Mouse (Mus musculus): ENCODE data around the gene Hip1r. TPM values are rescaled to one million over a fixed set of nuclear protein-coding genes. Genes with fewer than 3 reads are reported as not detected.

The Hip1r gene
- polyA plus RNA-seq, 1 experiment = 23.1 TPM

GRCm38 (mm10) chr5:124030386-124031067 is 57.1 kb downstream of the Hip1r start:
- TF ChIP-seq GATA1 (IDR thresholded peaks at IDR 0.05; ENCODE audit: low read length) = no peak

- TF ChIP-seq GATA1 (IDR thresholded peaks at IDR 0.05; ENCODE audit: low read length) = no peak
Measured at GRCm38 (mm10) chr5:124031068-124031955, 57.9 kb downstream of the Hip1r start.

- TF ChIP-seq GATA1 (IDR thresholded peaks at IDR 0.05; ENCODE audit: low read length) = no peak
Measured at GRCm38 (mm10) chr5:124032001-124032508, 58.6 kb downstream of the Hip1r start, which contains the start of gene Vps37b. TSS of gene Vps37b (minus strand) at chr5:124032270.

GRCm38 (mm10) chr5:124034471-124034870 is 61.0 kb downstream of the Hip1r start:
- no peak for TF ChIP-seq GATA1 (IDR thresholded peaks at IDR 0.05; ENCODE audit: low read length)

- no peak for TF ChIP-seq GATA1 (IDR thresholded peaks at IDR 0.05; ENCODE audit: low read length)
Measured at GRCm38 (mm10) chr5:124035406-124035805, 62.0 kb downstream of the Hip1r start.

- no peak for TF ChIP-seq GATA1 (IDR thresholded peaks at IDR 0.05; ENCODE audit: low read length)
Measured at GRCm38 (mm10) chr5:124035806-124036205, 62.4 kb downstream of the Hip1r start.

- no peak for TF ChIP-seq GATA1 (IDR thresholded peaks at IDR 0.05; ENCODE audit: low read length)
Measured at GRCm38 (mm10) chr5:124036341-124036740, 62.9 kb downstream of the Hip1r start.

GRCm38 (mm10) chr5:124036836-124037235 is 63.4 kb downstream of the Hip1r start:
- no peak for TF ChIP-seq GATA1 (IDR thresholded peaks at IDR 0.05; ENCODE audit: low read length)

- no peak for TF ChIP-seq GATA1 (IDR thresholded peaks at IDR 0.05; ENCODE audit: low read length)
Measured at GRCm38 (mm10) chr5:124039602-124040001, 66.2 kb downstream of the Hip1r start.

GRCm38 (mm10) chr5:124041097-124041496 is 67.7 kb downstream of the Hip1r start:
- no peak for TF ChIP-seq GATA1 (IDR thresholded peaks at IDR 0.05; ENCODE audit: low read length)

GRCm38 (mm10) chr5:124043212-124043978 is 70.0 kb downstream of the Hip1r start:
- no peak for TF ChIP-seq GATA1 (IDR thresholded peaks at IDR 0.05; ENCODE audit: low read length)

- no peak for TF ChIP-seq GATA1 (IDR thresholded peaks at IDR 0.05; ENCODE audit: low read length)
Measured at GRCm38 (mm10) chr5:124043999-124044398, 70.6 kb downstream of the Hip1r start.

- TF ChIP-seq GATA1 (IDR thresholded peaks at IDR 0.05; ENCODE audit: low read length) = no peak
Measured at GRCm38 (mm10) chr5:124045453-124046010, 72.1 kb downstream of the Hip1r start.

GRCm38 (mm10) chr5:124046741-124047401 is 73.4 kb downstream of the Hip1r start:
- no peak for TF ChIP-seq GATA1 (IDR thresholded peaks at IDR 0.05; ENCODE audit: low read length)

All from G1E-ER4 (cell line).